Mouse (Mus musculus): ENCODE measurements around the gene Hsd3b1.

DNA sequence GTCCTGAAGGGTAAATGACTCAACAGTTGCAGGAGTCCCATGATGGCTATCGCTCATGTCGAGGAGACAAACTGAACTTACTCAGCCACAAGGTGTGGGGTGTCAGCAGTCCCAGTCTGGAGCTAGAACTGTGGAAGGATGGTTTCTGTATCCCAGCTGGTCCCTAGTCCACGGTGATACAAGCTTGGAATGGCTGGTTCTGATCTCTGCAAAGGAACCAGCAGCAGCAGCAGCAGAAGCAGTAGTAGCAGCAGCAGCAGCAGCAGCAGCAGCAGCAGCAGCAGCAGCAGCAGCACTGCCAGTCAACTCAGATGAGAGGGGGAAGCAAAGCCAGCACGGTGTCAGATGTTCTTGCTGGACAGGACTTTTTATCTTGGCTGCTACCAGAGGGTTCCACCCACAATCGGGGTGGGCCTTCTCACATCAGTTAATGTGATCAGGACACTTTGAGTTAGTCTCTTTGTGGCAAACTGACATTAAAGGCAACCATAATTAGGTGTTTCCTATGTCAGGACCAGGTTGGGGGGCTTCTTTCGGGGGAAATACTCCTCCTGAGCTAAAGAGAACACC lies 45.4 kb downstream of the Hsd3b1 start, which contains the start of gene Hsd3b6:
- TF ChIP-seq CTCF (conservative IDR thresholded peaks at IDR 0.05 in 1 of 2, IDR thresholded peaks at IDR 0.05 in 1 of 2; ENCODE audit: low read depth in 2 of 2, low read length in 2 of 2) (no peak), TCF12 (IDR thresholded peaks at IDR 0.05; ENCODE audit: low read depth, low read length) (no peak), CHD1 (IDR thresholded peaks at IDR 0.05; ENCODE audit: low read depth, low read length) (no peak), SMC3 (IDR thresholded peaks at IDR 0.05; ENCODE audit: low read depth, low read length) (no peak), EP300 (IDR thresholded peaks at IDR 0.05; ENCODE audit: low read length) (no peak), MAX (IDR thresholded peaks at IDR 0.05; ENCODE audit: low read length) (no peak), BHLHE40 (IDR thresholded peaks at IDR 0.05; ENCODE audit: low read depth, low read length) (no peak)
